Mouse (Mus musculus) skeletal muscle tissue, adult 2 months (tissue): ENCODE data around the gene Slc6a17.
A peak's percentile ranks its signal among the peaks of the same experiment; 100 is the strongest.

ENCODE experiments used
- DNase-seq: peaks from one replicate; pipeline ENCODE4 v3.0.0-alpha.2; 2012; ENCODE audit warnings: low read depth, low spot score

Slc6a17 gene

DNA sequence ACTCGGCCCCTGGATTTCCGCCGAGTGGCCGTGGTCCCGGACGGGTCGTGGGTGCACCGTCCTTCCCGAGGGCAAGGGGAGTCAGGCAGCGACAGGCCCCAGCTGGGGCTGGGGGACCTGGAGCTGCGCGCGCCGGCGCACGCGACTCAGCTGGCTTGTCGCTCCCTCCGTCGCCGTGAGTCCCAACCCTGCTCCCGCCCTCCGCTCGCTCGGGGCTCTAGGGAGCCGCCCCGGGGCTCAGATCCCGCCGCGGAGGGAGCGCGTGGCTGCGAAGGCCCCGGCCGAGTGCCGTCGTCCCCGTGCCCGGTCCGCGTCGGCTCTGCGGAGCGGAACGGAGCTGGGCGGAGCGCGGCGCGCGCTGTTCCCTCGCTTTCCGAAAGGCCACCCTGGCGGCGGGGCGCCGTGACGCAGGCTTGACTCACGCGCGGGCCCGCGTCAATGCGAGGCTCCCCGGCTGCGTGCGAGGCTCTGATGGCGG is at the start of gene Slc6a17:
Slc6a17 (minus strand) TSS at position 388 of the 478 bp plus-strand sequence.
- DNase-seq: no peak

DNA sequence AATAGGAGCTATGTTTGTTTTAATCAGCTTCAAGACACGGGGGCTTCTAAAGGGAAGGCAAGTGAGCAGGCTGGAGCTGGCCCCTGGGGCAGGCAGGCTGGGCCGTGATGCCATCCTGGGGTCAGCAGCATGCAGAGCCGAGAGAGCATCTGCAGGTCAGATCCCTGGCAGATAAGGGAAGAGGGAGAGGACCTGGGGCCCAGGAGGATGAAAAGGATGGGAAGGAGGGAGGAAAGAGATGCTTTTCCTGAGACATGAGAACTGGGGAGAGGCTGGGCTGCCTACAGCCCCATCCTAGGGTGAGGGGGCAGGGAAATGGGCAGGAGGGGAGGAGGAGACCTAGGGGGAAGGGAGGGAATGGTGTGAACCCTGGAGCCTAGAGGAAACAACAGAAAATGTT is 47.5 kb upstream of the Slc6a17 start:
- DNase-seq: no peak

DNA sequence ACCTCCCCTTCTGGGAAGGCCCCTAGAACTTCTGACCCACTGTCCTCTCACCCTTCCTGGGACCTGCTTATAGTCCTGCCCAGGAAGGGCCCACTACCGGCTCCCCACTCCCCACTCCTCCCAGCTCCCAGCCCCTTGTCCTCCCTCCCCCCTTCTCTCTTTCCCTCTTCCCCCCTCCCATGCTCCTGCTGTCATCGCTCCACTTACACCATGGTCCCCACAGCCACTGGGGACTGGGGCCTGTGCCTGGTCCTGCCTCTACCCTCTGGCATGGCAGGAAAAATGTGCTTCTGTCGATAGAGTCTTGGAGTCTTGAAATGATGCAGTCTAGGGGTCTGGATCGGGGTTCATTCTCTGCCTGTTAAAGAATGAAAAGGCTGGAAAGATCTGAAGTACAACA is 46.1 kb upstream of the Slc6a17 start:
- DNase-seq: no peak

DNA sequence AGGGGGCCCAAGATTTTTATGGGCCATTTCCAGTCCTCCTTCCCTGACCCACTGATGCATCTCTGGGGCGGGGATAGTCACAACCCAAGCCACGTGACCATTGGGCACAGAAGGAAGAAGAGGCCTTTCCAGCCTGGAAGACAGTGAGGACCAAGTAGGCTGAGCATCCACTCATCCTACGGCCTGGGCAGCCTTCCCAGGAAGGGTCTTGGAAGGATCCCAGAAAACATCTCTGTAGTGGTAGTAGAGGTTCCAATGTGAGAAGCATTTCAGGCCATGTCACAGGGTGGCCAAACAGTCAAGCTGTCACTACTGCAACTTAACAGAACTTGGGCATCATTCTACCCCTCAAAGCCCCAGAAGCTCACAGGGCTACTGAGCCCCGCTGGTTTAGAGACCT is 44.8 kb upstream of the Slc6a17 start:
- no peak for DNase-seq

DNA sequence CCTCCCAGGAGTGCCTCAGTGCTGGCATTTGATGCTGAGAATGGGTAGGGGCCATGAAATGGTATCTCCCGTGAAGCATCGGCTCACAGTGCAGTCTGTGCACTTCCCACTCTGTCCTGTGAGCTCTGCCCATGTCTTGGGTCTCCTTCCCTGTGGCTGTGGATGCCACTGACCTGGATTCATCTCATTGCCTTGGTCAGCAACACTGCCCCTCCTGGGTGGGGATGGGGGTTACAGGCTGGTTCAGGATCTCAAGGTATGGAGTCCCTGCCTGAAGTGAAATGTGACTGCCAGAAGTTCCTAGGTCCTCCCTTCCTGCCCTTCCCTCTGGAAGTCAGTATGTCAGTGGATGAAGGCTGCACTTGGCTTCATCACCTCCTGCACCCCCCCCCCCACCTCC is 44.3 kb upstream of the Slc6a17 start:
- no peak for DNase-seq

DNA sequence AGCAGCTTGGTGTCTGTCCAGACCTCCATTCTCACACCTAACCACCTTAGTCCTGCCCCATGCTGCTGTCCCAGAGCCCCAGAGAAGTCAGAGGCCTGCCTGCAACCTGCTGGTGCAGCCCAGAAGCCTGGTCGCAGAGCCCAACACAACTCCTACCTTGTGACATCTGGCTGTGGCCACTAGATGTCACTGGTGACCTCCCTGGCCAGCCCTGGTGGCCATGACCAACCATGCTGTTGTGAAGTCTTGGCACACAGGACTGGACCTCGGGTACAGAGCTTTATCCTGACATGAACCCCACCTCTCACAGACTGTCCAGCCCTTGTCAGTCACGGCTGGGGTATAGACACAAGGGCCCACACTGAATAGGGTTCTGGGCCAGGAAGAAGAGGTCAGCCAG is 41.4 kb upstream of the Slc6a17 start:
- peak; percentile 74 for DNase-seq

DNA sequence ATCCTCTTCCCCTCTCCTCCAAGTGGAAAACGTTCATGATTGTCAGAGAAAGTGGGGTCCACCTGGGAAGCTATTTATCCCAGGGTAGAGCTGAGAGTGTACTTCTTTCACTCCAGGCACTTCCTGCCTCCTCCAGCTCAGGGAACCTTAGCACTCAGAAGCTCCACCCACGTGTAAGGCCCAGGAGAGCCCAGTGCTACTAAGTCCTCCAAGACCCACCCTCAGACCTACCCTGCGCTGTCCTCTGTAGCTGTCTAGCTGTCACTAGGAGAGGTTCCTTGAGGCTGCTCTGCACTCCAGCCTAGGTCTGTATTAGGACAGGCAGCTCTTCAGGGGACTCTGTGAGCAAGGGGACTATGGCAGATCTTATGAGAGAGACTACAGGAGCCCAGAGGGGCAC is 40.9 kb upstream of the Slc6a17 start:
- no peak for DNase-seq

DNA sequence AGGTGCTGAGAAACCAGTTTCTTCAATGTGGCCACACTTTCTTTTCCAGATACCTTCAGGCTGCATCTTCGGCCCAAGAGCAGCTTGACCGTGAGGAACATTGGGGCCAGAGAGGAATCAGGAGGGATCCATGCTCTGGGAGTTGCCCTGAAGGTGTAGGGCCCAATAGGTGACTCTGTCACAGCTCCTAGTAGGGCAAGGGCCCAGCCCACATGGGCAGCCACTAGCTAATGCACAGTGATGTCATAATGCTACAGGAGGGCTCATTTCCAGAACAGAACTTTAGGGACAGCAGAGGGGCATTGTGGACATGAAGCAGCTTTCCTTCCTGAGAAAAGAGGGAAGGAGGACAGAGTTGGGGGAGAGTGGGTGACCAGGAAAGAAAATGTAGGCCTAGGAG is 37.0 kb upstream of the Slc6a17 start, which contains the start of gene Ubl4b:
Ubl4b (minus strand) TSS at position 232 of the 400 bp plus-strand sequence.
- DNase-seq: no peak

DNA sequence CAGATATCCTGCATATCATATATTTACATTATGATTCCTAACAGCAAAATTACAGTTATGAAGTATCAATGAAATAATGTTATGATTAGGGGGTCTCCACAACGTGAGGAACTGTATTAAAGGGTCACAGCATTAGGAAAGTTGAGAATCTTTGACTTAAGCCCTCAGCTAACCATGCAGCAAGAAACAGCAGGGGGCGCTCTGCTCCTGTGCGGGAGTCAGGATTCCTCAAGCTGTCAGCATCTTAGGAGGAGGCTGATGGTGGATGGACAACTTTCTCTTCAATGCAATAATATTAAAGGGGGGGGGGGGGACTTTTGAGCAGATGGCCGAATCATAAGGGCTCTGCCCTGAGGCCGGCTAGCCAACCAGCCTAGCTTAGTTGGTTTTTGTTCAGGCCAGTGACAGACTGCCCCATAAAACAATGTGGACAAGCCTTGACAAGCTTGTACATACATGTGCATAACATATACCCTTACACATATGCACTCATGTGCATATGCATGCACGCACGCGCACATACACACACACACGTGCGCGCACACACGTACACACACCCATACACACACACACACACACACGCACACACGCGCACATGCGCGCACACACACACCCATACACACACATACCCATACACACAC is 32.7 kb upstream of the Slc6a17 start:
- DNase-seq: peak; percentile 22

DNA sequence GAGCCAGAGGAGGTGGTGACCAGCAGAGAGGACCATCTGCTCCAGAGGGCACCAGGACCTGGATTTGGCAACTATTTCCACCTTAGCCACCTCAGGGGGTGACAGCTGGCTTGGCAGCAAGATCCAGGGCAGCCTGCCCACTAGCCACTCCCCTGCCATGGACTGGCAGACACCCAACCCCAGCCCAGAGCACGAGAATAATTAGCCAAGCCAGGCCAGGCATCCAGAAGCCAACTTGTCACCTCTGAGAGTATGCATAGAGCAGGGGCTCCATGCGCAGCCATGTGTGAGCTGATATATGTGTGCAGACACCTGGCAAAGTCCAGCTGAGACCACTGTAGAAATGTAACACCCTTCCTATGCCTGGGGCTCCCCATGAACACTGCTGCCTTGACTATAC is 29.1 kb upstream of the Slc6a17 start:
- DNase-seq: no peak

DNA sequence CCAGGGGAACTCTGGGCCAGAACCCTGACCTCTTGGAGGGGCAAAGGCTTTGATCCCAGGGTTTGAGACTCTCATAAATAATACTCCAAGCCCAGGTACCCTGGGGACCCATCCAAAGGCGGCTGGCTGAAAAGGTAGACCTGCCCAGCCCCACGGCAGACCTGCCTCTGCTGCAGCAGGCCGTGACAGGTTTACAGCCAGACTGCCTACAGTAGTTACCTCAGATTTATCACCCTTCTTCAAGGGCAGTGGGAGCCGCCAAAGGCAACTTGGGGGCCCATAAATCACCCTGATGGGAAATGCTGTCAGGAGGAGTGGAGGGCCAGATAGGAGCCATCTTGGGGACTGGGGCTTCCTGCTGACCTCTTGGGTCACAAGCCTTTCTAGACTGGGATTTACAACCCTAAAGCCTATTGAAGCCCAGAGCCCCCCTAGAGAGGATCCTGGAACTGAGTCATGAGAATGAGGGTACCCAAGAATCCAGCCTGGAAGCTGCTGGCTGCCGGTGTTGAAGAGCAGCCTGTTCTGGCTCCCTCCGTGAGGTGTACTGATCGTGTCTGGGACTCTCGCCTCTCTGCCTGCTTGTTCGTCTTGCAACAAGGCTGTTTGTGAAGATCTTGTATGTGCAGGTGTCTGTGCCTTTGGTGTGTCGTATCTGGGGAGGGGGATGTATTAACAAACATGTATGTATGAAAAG is 28.0 kb upstream of the Slc6a17 start:
- DNase-seq: no peak

DNA sequence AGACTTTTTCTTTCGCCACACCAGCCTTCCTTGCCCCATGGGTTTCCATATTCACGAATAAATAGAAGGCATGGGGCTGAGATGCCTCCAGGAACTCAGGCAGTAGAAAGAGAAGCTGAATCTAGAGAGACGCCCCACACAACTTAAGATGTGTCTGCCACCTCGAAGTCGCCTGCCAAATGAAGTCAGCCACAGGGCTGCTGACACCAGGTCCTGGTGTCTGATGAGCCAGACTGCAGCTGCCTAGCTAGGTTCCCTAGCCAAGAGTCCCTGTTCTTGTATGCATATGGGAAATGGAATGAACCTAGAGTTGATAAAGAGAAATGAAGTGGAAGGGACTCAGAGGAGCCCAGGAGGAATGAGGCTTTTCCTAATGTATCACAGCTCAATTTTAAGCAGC is 27.5 kb upstream of the Slc6a17 start:
- DNase-seq: no peak

DNA sequence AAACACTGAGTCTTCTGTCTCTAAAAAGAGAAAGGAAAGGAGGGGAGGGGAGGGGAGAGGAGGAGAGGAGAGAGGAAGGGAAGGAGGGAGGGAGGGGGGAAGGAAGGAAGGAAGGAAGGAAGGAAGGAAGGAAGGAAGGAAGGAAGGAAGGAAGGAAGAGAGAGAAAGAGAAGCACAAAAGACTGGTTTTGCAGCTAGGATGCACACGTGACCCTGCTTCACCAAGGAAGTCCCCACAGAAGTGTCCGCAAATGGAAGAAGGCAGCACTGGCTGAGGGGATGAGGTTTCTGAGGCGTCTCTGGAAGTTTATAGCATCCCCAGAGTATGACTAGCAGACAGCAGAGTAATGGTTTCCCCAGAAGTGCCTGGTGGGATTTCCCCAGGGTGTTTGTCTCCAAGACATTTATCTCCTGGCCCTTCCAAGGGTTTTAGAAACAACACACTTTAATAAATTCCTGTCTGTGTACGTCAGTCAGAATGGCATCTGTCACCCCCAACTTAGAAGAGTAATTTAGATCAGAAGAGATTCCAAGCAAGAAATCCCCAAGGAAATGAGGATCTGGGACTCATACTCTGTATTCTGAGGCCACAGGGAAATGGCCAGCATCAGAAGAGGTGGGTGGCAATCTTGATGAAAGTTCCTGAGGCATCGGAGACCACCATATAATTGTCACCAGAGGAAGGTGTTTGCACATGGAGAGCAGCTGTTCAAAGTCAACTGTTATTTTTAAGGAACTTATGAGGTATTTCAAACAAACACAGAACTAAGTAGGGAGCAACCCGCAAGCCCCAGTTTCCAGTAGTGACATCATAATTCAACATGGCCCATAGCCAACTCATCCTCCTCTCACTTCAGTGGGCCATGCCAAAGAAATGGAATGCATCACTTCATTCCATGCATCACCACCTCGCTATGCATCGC is 25.6 kb upstream of the Slc6a17 start:
- no peak for DNase-seq

DNA sequence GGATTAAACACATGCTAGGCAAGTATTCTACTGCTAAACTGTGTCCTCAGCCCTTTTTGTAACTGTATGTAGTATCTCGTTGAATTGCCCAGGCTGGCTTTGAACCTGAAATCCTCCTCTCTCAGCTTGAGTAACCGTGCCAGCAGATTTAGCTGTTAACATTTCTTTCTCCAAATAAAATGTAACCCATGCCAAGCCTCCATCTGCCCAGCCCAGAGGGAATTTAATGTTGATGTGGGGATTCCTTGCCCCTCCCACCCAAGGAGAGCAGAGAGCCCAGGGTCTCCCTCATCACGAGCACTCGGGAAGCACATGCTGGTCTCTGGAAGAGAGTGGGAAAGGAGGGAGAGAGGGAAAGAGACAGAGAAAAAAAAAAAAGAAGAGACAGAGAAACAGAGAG is 24.8 kb upstream of the Slc6a17 start:
- no peak for DNase-seq

DNA sequence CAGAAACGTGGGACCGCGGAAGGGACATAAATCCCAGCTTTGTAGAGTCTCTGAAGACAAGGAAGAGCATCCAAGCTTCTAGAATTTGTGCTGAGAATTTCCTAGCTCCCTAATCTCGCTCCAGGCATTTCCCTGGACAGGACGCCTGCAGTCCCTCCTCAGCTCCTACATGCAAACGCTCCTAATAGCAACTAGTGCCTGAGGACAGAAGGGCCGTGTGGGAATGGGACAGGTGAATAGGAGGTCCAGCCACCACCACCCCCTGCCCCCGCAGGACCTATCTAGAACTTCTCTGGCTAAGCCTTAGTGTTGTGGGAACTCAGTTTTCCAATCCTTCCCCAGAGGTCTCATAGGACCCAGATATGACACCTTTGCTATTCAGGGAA is 19.7 kb upstream of the Slc6a17 start:
- DNase-seq: no peak

DNA sequence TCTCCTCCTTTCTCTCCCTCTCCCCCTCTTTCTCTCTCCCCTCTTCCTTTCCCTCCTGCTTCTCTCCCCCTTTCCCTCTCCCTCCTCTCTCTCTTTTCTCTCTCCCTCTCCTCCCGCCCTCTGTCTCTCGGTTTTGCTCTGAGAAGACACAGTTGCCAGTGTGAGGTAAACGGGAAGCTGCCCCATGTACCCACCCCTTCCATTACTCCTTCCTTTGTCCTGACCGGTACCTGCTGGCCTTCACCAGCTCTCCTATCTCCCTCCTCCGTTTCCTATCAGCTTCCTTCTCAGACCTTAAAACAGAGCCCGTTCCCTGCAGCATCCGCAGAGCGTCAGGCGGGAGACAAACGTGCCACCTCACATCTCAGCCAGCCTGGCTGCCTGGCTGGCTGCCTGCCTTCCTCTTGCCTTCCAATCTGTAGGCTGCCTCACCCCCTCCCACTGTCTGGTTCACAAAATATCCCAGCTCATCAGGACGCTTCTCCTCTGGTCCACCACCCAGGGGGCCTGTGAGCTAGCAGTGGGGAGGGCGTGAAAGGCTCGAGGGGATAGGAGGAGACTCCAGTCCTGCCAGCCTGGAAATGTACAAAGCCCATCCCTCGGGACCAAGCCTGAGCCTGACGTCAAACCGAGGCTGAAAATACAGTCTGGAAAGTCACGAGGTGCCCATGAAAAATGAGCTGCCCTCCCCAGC is 19.1 kb upstream of the Slc6a17 start:
- DNase-seq: peak; percentile 11

DNA sequence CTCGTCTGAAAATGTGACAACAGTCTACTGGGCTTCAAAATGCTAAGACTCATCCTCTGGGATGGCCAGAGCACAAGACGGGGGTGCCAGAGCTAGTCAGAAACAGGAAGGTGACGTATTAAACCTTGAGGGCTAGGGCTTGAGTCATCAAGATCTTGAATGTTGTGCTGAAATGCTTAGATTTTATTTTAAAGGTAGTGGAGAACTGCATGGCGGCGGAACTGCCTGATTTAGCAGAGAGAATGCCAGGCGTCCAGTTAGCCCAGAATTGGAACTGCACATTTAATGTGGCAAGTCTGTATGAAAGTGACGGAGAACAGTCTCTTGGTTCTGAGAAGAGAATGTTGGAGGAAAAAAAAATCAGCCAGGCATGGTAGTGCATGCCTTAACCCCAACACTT is 17.1 kb upstream of the Slc6a17 start:
- no peak for DNase-seq

DNA sequence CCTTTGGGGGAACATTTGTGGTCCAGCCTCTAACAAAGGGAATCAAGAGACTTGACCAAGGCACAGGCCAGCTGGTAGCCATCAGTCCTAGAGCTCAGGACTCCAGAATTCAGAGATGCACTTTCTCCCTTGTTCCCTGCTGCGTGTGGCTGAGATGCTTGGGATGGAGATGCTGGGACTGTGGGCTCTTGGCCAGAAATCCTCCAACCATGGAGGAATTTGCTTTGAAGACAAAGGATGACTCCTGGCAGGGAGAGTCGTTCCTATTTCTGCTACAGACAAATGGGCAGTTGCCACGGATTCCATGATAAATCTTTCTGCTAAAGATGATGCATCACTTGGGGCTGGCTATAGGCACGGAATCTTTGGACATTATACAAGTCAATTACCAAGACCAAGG is 15.7 kb upstream of the Slc6a17 start:
- DNase-seq: no peak

DNA sequence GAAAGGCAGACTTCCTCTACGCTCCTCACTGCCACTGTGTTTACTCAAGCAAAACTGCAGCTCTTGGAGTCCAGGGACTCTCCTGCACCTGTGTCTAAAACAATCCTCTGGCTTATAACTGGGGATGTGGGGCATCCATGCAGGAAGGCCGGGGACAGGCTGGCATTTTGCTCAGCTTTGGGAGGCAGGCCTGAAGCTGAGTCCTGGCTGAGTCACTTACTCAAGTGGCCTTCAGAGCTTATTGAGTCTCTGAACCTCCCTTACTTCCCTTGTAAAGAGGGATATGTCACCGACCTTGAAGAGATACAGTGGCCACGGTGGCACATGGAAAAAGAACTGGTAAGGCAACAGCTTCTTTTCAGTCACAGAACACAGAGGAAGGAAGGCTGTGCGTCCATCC is 12.8 kb upstream of the Slc6a17 start:
- DNase-seq: no peak

DNA sequence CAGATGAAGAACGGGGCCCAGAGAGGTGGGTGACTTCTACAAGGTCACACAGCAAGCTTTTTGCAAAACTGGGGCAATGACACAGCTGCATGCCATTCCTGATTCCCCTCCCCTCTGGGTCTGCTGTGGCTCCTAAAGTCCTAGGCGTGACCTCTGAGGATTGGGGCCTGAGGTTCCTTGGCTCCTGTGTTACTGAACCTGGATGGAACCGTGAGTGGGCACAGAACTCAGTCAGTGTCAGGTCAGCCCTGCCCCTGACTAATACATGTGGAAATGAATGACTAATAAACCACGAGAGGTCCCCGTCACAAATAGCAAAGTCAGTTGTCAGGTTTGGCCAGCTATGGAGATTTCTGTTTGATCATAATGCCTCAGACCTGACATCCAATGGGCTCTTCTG is 11.4 kb upstream of the Slc6a17 start:
- no peak for DNase-seq

DNA sequence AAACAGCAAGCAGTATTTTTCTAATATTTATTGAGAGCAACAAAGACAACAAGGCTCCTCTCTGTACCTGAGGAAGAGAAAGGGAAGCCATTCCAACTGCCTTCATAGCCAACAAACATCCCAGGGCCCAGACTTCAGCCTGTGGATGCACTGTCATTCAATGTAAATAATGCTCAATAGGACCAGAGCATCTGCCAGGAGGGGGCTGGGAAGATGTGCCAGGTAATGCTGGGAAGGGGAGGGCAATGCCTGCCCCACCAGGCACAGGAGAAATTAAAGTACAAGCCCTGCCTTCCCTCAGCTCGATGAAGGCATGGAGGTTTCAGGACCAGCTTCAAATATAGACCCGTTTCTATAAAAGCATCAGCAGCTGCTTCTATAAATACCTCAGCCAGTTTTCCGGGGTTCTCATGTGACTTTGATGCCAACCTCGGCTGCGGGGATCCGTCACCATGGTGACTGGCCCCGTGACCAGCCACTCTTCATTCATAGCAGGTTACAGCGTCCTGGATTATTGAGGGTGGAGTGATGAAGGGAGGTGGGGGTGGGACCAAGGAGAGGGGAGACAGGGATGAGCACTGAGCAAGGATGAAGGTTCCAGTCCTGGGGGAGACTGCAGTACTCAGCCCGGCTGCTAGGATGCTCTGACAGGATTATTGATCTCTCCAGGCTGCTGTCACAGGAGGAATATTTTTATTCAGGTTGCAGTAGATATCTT is 10.7 kb upstream of the Slc6a17 start:
- peak; percentile 8 for DNase-seq
